Mouse (Mus musculus) spleen, adult 2 months (tissue): ENCODE measurements around the gene Ddx10.

Source experiments
- CTCF ChIP-seq: fragments of 200-500 bp; IDR thresholded peaks from 2 replicates; pipeline ENCODE4 v1.5.1; 2011; ENCODE audit warnings: mild to moderate bottlenecking, inconsistent platforms; ENCODE audit not compliant: insufficient read depth, insufficient read length, insufficient replicate concordance; ENCODE audit errors: extremely low read depth
- POLR2A ChIP-seq: fragments of 200-500 bp; IDR thresholded peaks from 2 replicates; pipeline ENCODE4 v1.6.1; 2011; ENCODE audit warnings: low read depth, low read length, inconsistent platforms

- TF ChIP-seq CTCF (no peak), POLR2A (no peak)
These were observed 10.3 kb upstream of the Ddx10 start for GRCm38 (mm10) chr9:53258199-53258598.
